Mouse (Mus musculus): ENCODE data around the gene Tnxb.

Tnxb gene

DNA sequence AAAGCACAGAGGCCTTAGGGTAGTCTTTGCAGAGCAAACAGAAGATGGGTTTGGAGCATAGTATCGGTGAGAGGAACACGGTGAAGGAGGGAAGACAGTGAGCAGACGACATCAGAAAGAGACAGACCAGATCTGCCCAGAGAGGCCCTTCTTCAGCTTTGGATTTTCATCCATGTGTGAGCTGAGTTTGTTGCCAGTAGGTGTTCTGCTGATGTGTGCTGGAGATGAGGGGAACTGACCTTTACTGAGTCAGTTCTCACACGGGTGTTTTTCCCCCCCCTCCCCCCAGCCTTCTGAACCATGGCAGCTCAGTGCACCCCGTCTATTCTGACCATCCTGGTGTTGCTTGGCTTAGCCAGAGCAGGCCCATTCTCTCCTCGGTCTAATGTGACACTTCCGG, at the start of gene Tnxb:
Gene Tnxb, plus strand, starts transcription at position 301 of the 400 bp plus-strand sequence.
- no peak for DNase-seq (ENCODE audit: low spot score)

DNA sequence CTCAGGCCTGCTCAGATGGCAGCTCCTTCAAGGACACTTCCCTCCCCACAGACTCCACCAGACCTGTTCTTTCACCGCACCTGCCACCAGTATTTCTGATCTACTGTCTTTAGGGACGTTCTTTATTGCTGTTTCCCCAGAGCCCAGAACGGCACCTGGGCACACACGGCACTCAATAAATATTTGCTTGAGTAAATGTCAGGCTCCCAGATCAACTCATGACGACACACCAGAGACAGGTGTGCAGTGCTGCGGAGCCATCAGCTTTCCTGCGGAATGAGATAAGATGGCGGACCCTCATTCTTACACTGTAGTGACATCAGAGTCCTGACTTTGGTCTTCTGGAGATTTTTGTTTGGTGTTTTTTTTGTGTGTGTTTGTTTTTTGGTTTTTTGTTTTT, 49.3 kb upstream of the Tnxb start:
- no peak for DNase-seq (ENCODE audit: low spot score)

DNA sequence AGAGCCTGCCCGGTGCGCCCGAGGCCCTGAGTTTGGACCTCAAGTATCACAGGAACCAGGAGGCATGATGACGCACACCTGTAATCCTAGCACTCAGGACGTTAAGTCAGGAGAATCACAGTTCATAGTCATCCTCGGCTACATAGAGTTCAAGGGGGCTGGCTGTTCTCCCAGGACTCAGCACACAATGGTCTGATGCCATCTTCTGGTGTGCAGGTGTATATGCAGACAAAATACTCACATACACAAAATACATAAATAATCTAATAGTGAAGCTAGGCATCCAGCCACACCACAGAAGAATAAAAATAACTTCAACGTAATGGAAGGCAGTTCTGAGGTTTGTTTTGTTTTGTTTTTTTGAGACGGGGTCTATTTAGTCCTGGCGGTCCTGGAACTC, 47.2 kb upstream of the Tnxb start:
- DNase-seq (ENCODE audit: low spot score): no peak

DNA sequence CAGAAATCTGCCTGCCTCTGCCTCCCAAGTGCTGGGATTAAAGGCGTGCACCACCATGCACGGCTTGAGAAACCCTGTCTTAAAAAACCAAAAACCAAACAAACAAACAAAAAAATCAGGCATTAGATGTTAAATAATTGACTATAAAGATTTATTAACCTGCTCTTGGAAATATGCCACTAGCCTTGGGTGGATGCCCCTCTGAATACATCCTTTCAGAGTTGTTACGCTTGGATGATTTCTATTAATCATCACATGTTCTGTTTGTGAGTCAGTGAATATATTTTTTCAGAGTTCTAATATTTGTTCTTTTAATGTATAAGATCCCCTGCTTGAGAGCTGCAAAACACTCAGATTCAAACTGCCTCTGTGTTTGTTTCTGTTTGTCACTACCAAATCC, 45.4 kb upstream of the Tnxb start:
- DNase-seq (ENCODE audit: low spot score): no peak

DNA sequence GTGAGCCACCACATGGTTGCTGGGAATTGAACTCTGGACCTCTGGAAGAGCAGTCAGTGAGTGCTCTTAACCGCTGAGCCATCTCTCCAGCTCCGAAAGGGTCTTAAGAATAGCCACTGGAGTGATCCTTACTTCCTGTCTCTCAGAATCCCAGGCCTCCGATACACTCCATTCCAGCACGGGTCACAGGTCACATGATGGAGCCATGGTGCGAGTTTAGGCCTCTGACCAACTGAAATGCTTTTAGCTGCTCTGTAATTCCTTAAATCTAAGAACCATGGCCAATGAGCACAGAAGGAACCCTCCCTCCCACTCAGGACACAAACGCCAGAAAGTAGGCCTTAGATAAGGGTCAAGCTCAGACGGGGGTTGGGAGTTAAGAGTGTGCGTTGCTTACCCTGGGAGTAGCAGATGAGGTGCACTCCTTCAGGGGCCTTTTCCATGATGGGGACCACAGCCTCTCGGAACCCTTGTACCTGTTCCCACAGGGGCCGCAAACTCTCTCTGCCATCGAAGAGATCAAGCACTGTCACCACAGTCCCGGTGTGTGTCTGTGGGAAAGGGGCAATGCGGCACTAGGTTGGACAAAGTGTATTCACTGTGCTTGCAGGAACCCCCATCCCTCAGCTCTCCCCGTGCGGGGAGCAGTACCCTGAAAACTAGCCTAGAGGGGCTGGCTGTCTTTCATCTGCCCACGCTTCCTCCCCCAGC, 44.1 kb upstream of the Tnxb start:
- no peak for DNase-seq (ENCODE audit: low spot score)

DNA sequence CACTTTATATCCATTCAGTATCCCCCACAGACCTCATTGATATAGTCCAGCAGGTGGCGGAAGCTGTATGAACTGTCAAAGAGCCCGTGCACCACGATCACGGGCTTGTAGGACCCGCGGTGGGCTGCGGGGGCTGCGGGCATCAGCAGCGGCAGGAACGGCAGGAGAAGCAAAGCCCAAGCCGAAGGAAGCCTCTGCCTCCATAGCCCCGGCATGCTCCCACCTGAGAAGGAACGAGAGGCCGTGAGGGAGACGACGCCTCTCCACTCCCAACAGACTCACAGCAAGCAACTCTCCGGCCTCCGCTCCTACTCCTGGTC, 43.6 kb upstream of the Tnxb start:
- DNase-seq (ENCODE audit: low spot score): no peak

DNA sequence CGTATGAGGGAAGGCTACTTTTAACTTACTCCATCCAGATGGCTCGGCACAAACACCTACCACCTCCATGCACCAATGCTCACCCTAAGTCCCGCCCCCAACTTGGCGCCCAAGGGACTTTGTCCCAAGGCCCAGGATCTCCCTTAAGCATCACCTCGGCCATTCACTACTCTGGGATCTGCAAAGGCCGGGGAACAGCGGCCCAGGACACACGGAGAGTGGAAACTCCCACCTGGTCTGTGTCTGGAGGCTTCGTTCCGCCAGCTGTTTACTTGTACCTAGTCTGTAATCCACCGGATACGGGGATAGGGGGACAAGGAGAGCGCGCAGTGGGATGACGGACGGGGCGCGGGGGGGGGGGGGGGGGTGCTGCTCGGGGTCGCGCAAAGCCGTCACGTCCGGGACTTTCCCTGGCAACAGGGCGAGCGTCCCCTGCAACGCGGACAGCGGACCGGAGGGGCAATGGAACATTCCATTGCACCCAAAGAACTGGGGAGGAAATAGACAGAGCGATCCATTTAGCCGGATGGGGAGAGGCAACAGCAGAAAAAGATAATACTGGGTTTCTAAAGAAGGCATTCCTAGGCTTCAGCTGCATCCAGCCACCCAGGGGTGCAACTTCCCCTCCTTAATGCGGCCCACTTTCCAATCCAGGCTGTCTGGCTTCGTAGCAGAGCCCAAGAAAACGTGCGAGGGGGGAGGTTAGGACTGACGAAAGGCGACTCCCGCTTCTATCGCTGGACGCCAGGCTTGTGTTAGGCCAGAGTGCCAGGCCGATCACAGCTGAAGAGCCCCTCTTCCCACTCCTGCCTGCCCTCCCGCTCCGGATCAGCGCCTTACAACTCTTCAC, 43.0 kb upstream of the Tnxb start:
- peak; percentile 88 for DNase-seq (ENCODE audit: low spot score)

DNA sequence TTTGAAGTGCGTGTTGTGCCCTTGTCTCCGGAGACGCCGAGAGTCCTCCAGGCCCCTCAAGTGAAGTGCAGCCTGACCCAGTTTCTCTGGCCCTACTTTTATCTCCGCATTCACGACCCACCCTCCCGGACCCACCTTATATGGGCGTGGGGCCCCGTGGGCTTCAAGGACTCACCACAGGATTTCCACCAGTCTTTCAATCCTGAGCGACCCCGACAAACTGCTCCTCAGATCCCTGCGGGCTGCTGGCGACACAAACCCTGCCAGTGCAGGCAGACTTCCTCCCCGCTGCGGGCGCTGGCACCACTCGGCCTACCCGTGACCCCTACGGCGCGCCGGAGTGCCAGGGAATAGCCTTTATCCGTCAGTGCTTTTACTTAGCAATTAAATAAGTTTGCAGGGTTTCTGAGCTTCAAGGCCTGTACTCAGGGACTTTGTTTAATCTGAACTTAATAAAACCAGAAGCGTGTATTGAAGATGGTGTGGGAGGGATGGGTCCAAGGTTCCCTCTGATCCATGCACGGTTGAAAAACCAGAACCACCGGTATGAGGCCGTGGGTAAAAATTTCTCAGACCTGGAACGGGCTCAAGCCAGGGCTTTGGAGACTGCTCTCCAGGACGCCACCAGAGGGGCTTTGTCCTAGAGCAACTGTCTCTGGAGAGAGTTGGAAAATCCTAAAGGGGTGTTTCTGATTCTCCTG, 42.2 kb upstream of the Tnxb start, which contains the start of gene Ppt2:
Gene Ppt2, minus strand, starts transcription at position 568 of the 701 bp plus-strand sequence.
- no peak for DNase-seq (ENCODE audit: low spot score)

DNA sequence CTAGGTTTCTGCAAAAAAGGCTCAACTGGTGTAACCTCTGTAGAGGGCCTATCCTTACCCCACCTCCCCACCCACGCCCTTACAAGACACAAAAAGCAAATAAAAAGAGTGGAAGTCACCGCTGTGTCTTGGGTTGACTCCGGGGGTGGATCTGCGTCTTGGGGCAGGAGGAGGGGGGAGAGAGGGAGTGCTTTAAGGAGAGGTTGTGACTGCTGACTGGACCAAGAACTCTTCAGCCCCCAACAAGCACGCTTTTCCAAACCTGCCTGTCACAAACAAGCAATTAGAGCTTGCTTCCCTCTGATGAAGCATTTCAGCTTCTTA, 41.7 kb upstream of the Tnxb start:
- no peak for DNase-seq (ENCODE audit: low spot score)

DNA sequence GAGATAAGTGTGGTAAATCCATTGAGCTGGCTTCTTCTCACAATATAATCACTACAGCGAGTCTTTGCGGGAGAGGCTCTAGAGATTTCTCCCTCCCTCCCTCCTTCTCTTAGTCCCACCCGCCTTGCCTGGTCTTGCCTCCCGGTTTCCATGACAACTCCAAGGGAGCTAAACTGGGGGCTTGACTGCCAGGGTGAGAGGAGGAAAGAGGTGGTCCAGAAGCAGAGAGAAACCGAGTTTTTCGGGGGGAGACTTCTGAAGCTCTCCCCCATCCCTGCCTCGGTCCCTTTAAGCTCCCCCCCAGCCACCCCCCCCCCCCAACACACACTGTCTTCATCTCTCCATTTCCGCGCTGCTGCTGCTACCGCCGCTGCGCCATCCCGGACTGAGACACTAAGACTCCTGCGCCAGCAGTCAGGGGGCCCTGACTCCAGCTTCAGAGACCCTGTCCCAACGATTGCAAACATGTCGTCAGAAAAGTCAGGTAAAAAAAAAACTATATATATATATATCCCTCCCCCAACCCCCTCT, 41.0 kb upstream of the Tnxb start, which contains the start of gene Prrt1:
Gene Prrt1, plus strand, starts transcription at position 313 of the 531 bp plus-strand sequence.
- no peak for DNase-seq (ENCODE audit: low spot score)

DNA sequence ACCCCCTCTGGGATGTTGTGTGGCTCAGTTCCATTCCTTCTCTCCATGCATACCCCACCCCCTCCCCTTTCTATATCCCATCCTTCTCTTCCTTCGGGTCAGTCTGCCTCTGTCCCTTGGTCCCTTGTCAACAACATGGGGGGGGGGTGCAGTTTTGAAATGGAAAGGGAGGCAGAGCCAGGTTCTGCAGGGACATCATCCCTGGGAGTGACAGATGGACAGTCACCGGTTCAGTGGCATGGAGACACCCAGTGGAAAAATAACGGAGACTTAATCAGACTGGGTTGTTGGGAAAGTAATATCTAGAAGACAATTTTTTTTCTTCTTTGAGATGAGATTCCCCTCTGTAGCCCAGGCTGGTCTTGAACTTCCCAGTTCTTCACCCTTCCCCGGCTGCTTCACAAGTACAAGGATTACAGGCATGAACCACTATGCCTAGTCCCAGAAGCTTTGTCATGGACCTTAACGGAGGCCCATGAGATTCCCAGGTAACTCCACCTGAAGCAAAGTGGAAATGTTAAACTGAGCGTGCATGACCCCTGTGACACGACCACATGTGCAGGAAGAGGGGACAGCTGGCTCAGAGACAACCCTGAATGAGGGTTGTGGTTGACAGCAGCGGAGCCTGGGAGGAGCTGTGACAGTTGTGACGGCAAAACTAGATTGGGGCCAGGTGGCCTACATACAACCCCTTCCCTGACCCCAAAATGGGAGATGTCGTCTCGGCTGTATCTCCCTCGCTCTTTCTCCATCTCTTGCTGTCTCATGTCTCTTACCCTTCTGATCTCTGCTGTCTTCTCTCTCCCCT, 40.3 kb upstream of the Tnxb start:
- no peak for DNase-seq (ENCODE audit: low spot score)

DNA sequence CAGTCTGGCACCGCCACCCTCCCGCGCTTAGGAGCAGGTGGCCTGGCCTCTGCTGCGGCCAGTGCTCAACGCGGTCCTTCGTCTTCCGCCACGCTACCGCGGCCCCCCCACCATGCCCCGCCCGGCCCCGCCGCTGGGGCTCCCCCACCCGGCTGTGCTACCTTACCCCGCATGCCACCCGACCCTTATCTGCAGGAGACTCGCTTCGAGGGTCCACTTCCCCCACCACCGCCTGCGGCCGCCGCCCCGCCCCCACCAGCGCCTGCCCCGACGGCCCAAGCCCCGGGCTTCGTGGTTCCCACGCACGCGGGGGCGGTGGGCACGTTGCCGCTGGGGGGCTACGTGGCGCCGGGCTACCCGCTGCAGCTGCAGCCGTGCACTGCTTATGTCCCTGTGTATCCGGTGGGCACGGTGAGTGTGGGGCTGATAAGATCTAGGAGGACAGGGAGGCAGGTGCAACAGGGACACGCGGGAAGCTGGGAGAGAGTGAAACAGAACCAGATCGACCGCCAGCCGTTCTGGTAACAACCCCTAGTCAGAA, 39.5 kb upstream of the Tnxb start:
- no peak for DNase-seq (ENCODE audit: low spot score)

DNA sequence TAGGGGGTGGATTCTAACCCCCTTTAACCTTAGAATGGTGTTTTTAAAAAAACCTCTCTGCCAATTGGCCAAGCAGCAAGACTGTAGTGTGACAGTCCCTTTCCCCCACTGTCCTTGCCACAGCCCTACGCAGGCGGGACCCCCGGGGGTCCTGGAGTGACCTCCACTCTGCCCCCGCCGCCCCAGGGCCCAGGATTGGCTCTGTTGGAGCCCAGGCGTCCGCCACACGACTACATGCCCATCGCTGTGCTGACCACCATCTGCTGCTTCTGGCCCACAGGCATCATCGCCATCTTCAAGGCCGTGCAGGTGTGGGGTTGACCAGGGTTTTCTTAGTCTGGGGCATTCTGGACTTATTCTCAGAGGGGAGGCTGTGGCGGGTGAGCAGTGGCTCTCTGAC, 38.7 kb upstream of the Tnxb start:
- no peak for DNase-seq (ENCODE audit: low spot score)

DNA sequence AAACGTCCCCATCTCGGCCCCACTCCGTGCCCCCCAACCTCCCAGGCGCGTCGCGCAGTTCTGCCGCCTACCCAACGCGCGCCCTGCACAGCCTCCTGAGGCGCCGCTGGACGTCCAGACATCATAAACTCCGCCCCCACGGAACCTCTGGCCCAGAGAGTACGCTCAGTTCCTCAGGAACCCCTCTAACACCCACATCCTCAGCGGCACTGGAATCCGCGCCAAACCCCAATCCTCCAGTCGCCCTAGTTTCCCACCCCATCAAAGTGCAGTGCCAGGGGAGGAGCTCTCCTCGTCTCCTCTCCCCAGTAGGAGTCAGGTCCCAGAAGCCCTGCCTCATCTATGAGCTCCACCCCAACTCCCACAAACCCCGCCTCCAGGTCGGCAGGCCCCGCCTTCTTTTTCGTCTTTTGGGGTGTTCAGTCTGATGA, 38.1 kb upstream of the Tnxb start:
- DNase-seq (ENCODE audit: low spot score): peak; percentile 89

DNA sequence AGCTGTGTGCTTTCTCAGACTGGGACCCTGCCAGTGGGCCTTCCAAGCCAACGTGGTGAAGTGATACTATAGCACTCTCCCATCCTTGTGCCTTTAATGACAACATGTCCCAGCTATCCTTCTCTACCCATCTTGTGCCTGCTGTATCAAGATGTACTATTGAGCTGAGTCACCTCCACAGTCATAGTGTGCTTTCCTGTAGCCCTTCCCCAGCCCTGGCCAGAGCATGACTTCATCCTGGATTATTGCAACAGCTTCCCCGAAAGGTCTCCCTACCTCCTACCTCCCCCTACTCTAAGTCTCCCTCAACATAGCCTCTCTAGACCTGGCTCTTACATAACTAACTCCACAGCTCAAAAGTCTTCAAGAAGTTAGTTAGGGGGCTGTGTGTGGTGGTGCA, 34.7 kb upstream of the Tnxb start:
- no peak for DNase-seq (ENCODE audit: low spot score)

DNA sequence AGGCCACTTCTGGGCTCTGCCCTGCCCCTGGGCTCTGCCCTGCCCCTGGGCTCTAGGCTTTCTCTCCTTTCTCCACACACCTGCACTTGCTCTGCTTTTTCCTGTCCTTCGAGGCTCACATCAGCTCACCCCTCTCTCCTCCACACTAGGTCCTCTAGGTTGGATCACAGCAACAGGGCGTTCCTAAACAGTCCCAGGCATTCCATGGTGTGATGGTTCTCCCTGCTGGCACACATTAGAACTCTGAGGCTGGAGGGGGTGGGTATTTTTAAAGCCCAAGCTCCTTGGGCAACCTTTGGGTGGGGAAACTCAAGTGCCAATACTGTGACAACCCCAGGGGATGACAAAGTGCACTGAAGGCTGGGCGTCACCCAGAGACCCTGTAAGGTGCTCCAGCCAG, 32.9 kb upstream of the Tnxb start:
- DNase-seq (ENCODE audit: low spot score): no peak

DNA sequence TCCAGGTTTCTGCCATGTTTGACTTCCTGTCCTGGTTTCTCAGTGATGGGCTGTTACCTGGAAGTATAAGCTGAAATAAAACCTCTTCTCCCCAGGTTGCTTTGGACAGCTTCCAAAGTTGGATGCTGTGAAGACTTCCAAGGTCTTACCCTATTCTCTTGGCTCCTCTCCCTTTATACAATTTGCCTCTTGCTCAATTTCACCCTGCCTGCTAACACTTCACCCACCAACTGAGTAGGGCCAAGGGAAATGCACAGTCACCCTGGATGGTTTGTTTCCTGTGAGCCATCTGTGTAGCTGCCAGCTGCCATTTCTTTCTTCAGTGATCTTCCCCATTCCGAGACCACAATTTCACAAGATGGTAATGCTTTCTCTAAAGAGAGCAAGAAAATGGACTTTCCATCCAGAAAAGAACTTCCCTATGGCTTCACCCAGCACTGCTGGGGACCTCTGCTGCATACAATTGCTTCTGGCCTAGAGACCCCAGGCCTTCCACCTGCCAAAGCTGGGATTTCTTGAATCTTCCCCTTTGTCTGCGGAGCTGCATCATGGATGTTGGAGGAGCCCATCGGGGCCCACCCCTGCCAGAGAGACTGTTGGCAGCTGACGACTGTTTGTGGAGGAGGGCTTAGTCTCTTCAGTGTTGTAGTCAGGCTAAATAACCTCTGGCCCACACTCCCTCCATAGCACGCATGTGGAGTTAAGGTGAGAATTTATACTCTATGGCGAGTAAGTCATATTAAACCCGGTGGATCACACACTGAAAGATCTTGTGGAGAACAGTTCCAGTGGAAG, 30.7 kb upstream of the Tnxb start:
- DNase-seq (ENCODE audit: low spot score): no peak

DNA sequence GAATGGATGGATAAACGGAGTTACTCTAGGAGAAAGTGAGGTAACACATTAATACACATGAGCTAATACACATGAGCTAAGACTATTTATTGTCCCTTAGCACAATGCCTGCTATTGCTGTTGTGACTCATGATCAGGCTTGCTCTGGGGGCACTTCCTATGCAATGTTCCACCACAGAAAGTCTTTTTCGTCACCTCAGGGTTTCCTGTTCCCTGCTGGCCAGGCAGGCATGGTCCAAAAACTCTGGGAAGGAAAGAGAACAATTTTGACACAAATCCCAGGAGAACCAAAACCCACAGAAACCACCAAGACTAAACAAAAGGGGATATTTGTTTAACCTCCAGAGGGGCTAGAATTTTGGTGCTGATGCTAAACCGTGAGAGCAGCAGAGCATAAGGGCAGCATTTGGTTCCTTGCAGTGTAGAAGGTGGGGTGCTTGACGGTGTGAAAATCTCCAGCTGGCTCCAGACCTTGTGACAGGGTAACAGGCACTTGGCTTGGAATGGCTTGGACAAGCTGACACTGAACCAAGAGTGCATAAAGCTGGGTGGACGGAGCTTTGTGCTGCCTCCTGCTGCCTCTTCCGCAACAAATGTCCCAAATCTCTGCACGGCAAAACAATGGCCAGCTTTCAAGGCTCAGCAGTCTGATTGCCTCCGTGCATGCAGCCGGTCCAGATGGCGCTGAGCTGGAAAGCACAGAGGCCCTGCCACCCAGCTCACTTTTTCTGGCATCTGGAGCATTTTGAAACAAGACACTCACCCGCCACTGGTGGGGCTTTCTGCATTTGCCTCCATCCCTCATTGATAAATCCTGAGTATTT, 29.3 kb upstream of the Tnxb start:
- DNase-seq (ENCODE audit: low spot score): peak; percentile 76

DNA sequence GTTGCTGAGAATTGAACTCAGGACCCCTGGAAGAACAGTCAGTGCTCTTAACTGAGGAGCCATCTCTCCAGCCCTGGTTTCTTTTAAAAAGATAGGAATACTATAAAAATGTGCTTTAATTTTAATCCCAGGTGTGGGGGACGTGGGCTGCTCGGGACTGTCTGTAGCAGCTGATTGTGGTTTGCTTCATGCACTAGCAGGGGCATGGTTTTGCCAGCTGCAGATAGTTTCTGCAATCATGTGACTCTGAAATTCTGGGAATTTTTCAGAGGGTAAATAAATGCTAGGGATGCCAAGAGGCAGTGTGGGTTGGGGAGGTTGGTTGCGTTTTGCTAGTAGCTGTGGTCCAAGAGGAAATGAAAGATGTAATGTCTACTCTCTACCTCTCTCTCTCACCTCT, 28.4 kb upstream of the Tnxb start:
- DNase-seq (ENCODE audit: low spot score): no peak

DNA sequence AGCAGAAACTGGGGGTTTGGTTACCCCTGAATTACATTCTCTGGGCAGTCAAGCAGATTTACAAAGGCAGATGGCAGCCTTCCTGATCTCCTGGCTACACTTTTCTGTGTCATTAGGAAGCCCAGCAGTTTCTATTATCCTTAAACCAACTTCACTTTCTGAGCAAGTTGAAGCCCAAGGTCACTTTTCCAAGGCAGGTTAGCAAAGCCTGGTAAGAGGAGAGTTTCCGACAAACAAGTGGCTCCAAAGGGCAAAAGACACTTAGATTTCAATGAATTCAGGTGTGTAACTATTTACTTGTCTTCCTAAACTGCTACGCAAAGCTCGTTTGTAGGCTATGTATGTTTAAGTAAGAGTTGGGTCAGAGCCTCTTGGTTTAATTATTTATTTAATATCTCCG, 27.0 kb upstream of the Tnxb start:
- no peak for DNase-seq (ENCODE audit: low spot score)

Data from layer of hippocampus, adult 11-12 months (tissue).